ENCODE assay signal across 18 mouse cellular contexts in the genomic region with DNA sequence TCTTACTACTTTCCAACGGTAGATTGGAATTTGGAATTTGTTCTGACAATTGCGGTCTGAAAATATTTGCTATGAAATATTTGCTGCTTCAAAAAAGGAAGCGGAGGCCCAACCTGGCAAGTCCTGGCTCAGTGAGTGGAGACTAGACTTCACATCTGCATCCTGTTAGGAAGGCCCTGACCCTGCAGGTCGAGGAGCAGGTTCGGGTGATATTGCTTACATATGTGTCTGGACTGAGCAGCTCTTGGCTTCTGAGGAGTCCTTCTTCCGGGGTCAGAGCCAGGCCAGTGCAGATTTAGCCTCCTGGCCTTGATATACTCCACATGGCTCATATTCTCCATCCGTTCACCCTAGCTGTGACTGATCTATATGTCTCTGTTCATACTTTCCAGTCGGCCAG.
DNase-seq lines count a peak whose midpoint lies in the region; ATAC-seq lines count a peak whose summit lies in the region.
"Had no signal": no experiment of that assay in that cellular context is flagged by ENCODE, and none has a peak within 500 bp of the region (broad histone marks: within the 10 kb centered on the region; RNA-seq: fewer than 3 reads in every experiment).

No protein-coding gene starts in this region.

- ATAC-seq in embryonic facial prominence, embryonic 14.5 days (ENCODE audit: low read depth), result 0 out of 2 replicates have a peak, but pooled peaks have one; percentile 62
- ATAC-seq in megakaryocyte progenitor cell, adult 5-6 weeks (replicated peaks; ENCODE audit: poor library complexity), result peak; percentile 46; the same call in 1 of the 2 replicates
- ATAC-seq in CD4-positive, CD25-positive, alpha-beta regulatory T cell, adult 4 months, result no peak
- ATAC-seq: forebrain, embryonic 14.5 days; Patski had no signal

- peak; percentile 1 for DNase-seq in adrenal gland, postnatal 10 days
- DNase-seq in adrenal gland, adult 2 months, result no peak
- DNase-seq in kidney, postnatal 4 days, result peak; percentile 29 to 46
- no peak for DNase-seq in kidney, adult 11 months
- peak; percentile 50 for DNase-seq in embryonic facial prominence, embryonic 14.5 days (ENCODE audit: low spot score)
- DNase-seq in frontal cortex, postnatal 36 days (ENCODE audit: low spot score in 2 of 2), result no peak
- DNase-seq: cerebellum, adult 18-20 months; gastrocnemius, postnatal 10 days; right cerebral cortex, postnatal 4 days; thymus, postnatal 25 days had no signal

- no peak overlapping the region for H3K9ac ChIP-seq in embryonic facial prominence, embryonic 14.5 days (ENCODE audit: low read depth, low read length)
- H3K9ac ChIP-seq: heart, embryonic 12.5 days; hindbrain, embryonic 14.5 days; lung, embryonic 15.5 days had no signal

- H3K27ac ChIP-seq in embryonic facial prominence, embryonic 14.5 days (replicated peaks; ENCODE audit: low read depth, low read length), result no peak overlapping the region
- H3K27ac ChIP-seq: hindbrain, embryonic 14.5 days; lung, embryonic 15.5 days had no signal

- no peaks in the 10 kb centered on the region for H3K9me3 ChIP-seq in embryonic facial prominence, embryonic 14.5 days (ENCODE audit: control insufficient read depth, low read length)
- H3K9me3 ChIP-seq: heart, embryonic 12.5 days; lung, embryonic 15.5 days; megakaryocyte, embryonic 14.5 days had no signal

- no peak overlapping the region for H3K4me3 ChIP-seq in embryonic facial prominence, embryonic 14.5 days (ENCODE audit: low read depth, low read length)
- H3K4me3 ChIP-seq: heart, embryonic 12.5 days; lung, embryonic 15.5 days; megakaryocyte, embryonic 14.5 days had no signal

- 24% methylated on average over 8 of the region's 8 CpGs for WGBS in embryonic facial prominence, embryonic 14.5 days

- H3K36me3 ChIP-seq in embryonic facial prominence, embryonic 14.5 days (ENCODE audit: control insufficient read depth, insufficient read depth, low read length), result no peaks in the 10 kb centered on the region
- H3K36me3 ChIP-seq: heart, embryonic 12.5 days; lung, embryonic 15.5 days had no signal

- H3K4me2 ChIP-seq in embryonic facial prominence, embryonic 14.5 days (ENCODE audit: low read depth, low read length), result no peak overlapping the region
- H3K4me2 ChIP-seq: heart, embryonic 12.5 days; hindbrain, embryonic 14.5 days; lung, embryonic 15.5 days had no signal

- H3K27me3 ChIP-seq in embryonic facial prominence, embryonic 14.5 days (replicated peaks; ENCODE audit: control insufficient read depth, insufficient read depth, low read length), result no peaks in the 10 kb centered on the region
- H3K27me3 ChIP-seq: heart, embryonic 12.5 days; lung, embryonic 15.5 days; megakaryocyte, embryonic 14.5 days; Patski had no signal

- H3K4me1 ChIP-seq in embryonic facial prominence, embryonic 14.5 days (ENCODE audit: control insufficient read depth, insufficient read depth, low read length), result no peaks in the 10 kb centered on the region
- H3K4me1 ChIP-seq: heart, embryonic 12.5 days; lung, embryonic 15.5 days; megakaryocyte, embryonic 14.5 days had no signal

Comparison
In these comparisons a context has a peak if more than half of its experiments do, and no peak if none do; other contexts are left out.
1. DNase-seq: peak in adrenal gland, postnatal 10 days (single experiment), kidney, postnatal 4 days (2 of 2) and embryonic facial prominence, embryonic 14.5 days (single experiment); none in adrenal gland, adult 2 months (single experiment), kidney, adult 11 months (single experiment) and frontal cortex, postnatal 36 days (0 of 2).